Mouse (Mus musculus) natural killer cell, adult 2 months (primary cell): ENCODE results near the gene Clybl.

Source experiments
- DNase-seq, 2 experiments: peaks; one replicate each; pipeline ENCODE4 v3.0.0; 2022; ENCODE audit warnings: low spot score in 2 of 2

Clybl gene

GRCm38 (mm10) chr14:122246919-122247859 lies 65.7 kb downstream of the Clybl start:
- DNase-seq, result no peak

GRCm38 (mm10) chr14:122249123-122249522 lies 67.6 kb downstream of the Clybl start:
- peak in 1 of 2 experiments; percentile 6 for DNase-seq

GRCm38 (mm10) chr14:122251346-122251745 lies 69.8 kb downstream of the Clybl start:
- no peak for DNase-seq

DNA sequence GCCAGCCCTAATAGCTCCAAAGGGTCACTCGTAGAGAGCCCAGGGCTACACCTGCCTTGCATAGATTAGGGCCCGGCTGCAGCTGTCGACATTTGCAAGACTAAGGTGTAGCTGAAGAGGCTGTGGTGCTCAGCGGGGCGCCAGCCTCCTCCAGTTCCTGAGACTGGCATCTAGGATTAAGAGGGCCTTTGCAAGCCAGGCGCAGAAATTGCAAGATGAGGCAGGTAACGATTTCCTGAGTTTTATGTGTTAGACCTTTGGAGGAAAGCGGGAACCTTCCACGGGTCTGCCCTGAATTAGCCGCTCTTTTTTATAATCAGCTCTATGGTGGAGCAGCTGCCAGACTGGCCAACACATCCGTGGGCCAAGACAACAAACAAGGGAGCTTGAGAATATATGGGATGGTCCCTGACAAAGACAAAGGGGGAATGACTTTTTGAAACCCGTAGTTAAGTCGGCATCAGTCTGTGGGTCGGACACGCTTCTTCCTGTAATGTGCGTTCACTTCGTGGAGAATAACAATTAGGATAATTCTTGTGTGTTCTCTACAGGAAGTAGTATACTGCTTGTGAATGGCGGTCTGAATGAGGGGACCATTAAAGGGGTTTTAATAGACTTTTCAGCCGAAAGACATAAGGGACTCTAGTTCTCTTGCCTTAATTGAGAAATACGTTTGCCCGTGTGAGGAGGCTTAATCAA lies 74.2 kb downstream of the Clybl start:
- DNase-seq, result no peak

GRCm38 (mm10) chr14:122256261-122256634 lies 74.7 kb downstream of the Clybl start:
- DNase-seq, result no peak

DNA sequence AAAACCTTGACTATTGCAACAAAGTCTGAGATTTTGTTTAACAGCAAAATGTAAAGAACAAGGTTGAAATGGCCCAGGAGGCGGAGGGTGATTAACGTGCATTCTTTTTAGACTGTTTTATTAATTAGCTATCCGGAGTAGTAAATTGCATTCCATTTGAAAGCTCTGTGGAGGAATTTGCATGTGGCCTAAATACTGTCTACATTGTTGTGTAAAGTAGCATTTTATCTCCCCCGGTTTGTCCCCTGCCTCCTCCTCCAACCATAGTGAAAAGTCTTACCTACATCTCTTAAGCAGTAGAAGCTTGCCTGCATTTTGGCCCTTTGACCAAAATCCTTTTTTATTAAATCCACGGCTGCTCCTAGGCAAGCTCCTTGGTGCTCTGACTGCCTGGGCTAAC lies 76.8 kb downstream of the Clybl start:
- no peak for DNase-seq

- DNase-seq, result no peak
Measured at GRCm38 (mm10) chr14:122261250-122261649, 79.7 kb downstream of the Clybl start.

DNA sequence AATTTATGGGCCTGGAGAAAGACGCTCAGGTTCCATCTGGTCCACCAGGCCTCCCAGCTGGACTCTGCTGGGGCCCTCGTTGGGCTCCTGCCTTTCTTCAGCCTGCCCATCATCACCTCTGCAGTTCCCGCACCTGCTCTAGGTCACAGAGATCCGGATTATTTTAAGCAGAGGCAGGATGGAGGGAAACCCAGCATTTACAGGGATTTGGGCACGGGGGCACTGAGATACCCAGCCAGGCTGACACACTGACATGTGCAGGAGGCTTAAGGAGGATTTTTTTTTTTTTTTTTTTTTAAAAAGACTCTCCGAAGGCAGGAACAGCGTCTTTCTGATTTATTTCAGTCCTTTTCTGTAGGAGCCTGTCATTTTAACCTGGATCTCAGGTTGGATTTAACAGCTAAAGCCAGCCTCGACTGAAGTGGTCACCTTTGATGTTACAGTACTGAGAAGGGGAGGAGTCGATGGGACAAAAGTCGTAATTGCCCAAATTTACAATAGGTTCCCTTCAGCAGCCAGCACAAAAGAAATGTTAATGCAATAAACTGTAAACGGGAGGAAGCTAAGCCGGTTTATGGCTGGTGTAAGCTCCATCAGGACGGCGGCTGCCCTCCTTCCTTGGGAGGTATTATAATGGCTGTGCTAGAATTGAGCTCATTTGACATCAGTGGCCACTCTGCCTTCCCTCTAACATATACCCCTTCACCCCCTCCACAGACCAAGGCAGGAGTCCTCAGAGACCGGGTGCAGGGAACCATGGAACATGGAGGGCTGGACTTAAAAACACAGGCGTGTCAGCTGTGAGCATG lies 81.6 kb downstream of the Clybl start:
- no peak for DNase-seq

DNA sequence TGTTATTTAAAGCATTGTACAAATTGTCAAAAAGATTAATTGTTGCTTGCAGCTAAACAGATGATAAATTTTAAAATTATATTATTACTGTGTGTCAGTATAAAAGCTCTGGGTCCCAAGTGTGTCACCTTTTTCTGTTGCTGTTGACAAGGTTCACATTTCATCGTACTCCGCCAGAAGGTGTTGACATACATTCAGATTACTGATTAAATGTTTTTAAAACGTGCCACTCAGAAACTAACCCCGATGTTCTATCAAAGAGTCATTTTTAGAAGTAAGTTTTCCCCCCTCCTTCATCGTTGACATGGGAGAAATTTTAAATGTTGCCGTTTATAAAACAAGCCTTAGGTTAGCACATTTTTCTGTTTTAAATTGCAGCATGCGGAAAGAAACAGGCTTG lies 83.7 kb downstream of the Clybl start:
- no peak for DNase-seq

DNA sequence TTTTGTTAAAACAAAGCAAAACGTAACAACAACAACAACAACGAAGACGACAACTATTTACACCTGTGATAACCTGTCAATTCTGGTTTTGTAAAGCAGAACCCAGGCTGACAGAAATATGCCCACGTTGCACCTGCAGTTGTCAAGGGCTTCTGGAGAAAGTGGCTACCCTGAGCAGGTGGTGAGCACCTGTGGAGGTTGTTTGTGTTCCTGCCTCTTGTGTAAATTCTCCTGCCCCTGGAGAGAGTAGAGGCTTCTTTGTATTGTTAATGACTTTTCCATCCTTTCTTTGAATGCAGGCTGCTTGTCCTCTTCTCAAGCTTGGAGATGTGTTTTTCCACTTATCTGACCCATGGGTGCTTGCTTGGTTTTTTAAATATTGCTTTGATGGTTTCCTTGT lies 86.1 kb downstream of the Clybl start:
- no peak for DNase-seq

DNA sequence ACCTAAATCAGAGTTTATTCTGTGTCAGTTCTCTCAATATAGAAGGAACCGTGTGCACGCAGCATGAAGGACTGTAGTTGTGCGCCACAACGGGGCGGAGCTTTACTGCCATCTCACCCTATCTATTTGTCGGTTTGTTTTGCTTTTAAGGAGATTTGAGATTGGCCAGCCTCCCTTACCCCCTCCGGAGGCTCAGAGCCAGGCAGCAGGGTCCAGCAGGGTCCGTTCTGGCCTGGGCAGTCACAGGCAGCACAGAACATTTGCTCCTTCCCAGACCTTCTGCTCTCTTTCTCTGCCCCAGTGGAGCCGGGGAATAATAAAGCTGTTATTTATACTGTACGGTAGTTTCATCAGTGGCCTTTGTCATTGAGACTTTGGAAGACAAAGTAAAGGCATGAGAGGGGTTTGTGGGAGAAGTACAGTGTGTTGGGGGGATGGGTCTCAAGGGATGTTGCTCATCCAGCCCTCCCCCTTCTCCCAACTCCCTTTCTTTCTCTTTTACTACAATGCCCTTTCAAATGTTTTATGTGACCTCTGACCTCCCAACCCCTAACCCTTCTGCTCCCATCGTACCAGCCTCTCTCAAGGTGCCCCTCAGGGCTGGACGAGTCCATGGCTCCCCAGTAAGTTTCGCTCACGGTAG lies 89.7 kb downstream of the Clybl start:
- DNase-seq, result no peak

- DNase-seq, result no peak
Measured at GRCm38 (mm10) chr14:122277142-122277541, 95.6 kb downstream of the Clybl start.

- no peak for DNase-seq
Measured at GRCm38 (mm10) chr14:122279462-122280308, 98.2 kb downstream of the Clybl start.

DNA sequence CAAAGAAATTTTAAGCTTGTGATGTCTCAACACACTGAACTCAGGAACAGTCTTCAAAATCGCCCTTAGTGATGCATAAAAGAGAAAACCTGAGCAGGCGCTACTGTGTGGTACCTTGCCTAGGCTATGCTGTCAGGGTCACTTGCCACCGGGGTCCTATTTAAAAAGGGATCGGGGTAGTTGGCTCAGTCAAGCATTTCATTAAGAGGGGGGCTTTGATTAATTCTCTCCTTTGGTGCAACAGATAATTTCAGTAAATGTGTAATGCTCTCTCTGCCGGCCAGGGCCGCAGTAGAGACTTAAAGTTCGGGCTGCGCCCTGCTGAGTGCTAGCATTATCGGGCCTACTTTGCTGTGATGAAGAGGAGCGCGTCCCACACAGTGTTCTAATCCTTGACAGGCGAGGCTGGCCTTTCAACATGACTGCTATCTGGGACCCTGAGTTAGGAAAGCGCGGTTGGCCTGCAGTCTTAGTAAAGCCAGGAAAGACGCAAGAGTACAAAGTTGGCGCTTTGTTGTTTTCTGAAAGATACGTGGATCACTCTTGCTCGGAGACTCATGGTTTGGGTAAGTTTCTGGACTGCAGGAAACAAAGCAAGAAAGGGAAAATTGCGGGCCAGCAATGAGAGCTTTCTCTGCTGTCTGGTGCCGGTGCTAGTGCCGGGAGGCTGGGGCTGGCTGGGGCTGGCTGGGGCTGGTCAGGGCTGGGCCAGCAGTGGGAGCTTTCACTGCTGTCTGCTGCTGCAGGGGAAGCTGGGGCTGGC lies 99.0 kb downstream of the Clybl start:
- DNase-seq, result no peak

DNA sequence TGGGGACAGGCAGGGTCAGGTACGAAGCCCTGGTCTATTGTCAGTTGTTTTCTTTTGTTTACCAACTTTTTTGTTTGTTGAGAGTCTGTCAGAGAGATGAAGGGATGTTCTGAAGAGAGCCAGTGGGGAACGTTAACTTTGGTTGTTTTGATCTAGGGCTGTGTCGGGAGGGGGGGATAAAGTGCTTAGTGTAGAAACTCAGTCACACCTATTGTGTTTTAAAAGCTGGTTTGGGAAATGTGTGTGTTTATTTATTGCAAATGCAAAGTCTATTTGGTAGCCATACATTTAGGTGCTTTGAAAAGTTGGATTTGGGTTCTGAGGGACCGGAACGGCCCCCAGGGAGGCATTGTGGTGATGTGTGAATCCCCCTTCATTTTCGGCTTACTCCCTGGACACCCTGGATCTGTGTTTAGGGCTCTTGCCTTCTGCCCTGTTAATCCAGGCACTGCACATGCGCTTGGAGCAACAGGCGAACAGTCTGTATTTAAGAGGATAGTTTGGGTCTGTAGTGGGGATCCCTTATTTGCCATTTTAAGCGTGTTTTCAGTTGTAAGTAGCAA lies 99.6 kb downstream of the Clybl start:
- no peak for DNase-seq

DNA sequence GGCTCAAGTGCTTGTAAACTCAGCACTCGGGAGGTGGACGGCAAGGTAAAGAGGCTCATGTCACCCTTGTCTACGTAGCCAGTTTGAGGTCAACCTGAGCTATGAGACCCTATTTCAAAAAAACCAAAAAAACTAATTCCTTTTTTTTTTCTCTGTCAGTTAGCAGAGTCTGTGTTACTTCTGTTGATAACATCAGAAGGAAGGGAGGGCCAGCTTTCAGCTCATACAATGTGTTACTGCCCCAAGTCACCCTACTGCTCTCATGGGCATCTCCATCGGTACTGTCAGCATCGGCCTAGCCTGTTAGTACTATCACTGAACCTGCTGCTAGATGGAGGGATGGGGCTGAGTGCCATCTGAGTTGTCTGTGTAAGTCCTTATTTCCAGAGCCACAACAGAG lies 102.5 kb downstream of the Clybl start:
- DNase-seq, result no peak

- no peak for DNase-seq
Measured at GRCm38 (mm10) chr14:122296399-122296798, 114.9 kb downstream of the Clybl start.

DNA sequence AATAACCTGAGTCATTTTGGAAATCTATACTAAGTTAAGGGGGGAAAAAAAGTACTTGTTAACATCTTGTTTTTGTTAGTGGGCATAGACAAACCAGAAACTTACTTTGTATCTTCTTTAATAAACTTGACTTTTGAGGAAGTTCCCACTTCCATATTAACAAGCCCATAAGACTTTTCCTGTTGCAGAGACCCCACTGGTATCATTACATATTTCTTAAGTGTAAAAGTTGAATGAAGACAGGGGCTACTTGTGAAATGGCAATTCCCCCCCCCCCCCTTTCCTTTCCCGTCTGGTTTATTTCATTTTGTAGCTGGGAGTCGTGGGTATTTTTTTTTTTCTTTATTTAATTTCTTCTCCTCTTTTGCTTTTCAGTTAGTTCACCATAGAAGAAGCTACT lies 115.4 kb downstream of the Clybl start:
- DNase-seq, result no peak

DNA sequence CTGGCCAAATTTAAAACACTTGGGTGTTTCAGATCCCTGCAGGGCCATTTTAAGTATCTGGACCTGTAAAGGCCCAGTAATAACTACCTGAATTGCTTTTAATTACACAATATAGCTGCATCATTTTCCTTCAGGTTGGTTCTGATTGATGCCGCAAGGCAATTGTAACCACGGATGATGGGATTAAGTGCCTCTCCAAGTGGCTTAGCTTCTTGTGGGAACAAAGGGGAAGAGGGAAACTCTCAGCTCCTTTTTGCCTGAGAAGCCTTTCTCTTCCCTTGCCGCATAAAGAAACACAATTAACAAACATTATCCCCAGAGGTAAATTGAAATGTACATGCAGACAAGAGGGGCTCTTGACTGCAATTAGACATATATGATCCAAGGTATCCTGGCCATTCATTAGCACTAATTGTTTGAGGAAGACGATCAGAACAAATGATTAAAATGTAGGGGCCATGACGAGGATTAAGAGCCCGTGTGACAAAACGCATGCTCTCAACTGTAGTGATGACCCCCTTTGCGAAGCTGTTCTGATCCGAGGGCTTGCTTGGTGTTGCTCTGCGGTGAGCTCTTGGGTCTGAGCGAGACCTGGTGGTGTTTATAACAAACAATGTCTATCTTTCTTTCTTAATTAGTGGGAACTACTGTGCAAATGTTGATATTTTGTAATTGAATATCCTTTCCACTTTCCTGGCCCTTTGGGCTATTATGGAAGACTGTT lies 116.0 kb downstream of the Clybl start:
- DNase-seq, result no peak
